Mouse (Mus musculus) heart, adult 18-20 months (tissue): ENCODE measurements around the gene Ankrd44. TPM values are rescaled to one million over a fixed set of nuclear protein-coding genes. Genes with fewer than 3 reads are reported as not detected.
A peak's percentile ranks its signal among the peaks of the same experiment; 100 is the strongest.
"Not testable (repeated sequence)": the region's sequence is repeated elsewhere in the genome, so short reads cannot be mapped to it uniquely, and the experiment has no call there.

Source experiments
- DNase-seq, 2 experiments: peaks; one replicate each; pipeline ENCODE4 v3.0.0; 2021 to 2022; ENCODE audit warnings: mixed read lengths in 1 of 2
- long read RNA-seq, 2 experiments: library from polyadenylated mRNA; stranded (forward); transcript quantifications; one replicate each; pipeline ENCODE4 v2.0.0; 2021
- total RNA-seq, 2 experiments: library from RNA; stranded (reverse); gene quantifications; 2 replicates each; pipeline ENCODE4 v1.2.3; 2021

The Ankrd44 gene
- total RNA-seq: 10 to 100 TPM in 1 of 2 experiments, 1 to 10 TPM in 1; 7.5 to 15.7 TPM
- long read RNA-seq, experiment 1, full-length matches to known transcripts: 1 of 4 reads
- long read RNA-seq, experiment 1, partial matches to known transcripts: 1 of 4 reads
- long read RNA-seq, experiment 1, other reads (novel, unspliced or antisense): 2 of 4 reads
- long read RNA-seq, experiment 2, partial matches to known transcripts: 0 of 2 reads
- long read RNA-seq, experiment 2, other reads (novel, unspliced or antisense): 1 of 2 reads

DNA sequence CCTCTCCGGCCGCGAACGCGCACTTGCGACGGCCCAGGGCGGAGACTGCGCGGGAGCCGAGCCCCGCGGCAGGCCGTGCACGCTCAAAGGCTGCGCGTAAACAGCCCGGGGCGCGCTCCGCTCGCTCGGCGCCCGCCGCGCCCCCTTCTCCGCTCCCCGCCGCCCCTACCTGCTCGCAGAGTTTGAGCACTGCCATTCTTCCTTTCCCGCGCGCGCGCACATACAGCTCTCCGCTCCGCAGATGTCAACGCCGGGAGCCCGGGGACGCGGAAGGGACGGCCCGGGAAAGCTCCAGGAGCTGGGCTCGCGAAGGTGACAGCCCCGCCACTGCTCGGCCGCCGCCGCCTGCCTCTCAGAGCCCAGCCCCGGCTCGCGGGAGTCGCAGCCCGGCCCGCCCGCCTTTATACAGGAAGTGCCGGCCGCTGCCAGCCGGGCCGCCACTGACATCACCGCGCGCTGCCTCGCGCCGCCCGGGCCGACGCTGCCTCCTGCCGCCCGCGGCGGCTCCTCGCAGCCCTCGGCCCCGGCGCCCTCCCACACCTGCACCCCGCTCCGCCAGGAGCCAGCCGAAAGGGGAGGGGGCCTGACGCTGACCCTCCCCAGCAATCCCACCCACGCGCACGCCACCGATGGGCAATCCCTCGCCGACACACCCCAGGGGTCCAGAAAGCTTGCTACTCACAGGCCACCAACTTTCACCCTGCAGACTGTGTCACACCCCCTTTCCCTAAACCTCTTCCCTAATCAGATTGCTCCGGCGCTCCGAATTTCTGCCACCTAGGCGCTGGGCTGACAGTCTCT lies at the start of gene Ankrd44:
Gene Ankrd44, minus strand, starts transcription at position 417 of the 801 bp plus-strand sequence.
- DNase-seq: peak; percentile 86 to 90

GRCm38 (mm10) chr1:54971687-54972404 lies 45.7 kb upstream of the Ankrd44 start:
- no peak for DNase-seq

GRCm38 (mm10) chr1:54966858-54967257 lies 40.7 kb upstream of the Ankrd44 start:
- no peak for DNase-seq

- no peak for DNase-seq
These were observed 39.2 kb upstream of the Ankrd44 start for GRCm38 (mm10) chr1:54965159-54965995.

DNA sequence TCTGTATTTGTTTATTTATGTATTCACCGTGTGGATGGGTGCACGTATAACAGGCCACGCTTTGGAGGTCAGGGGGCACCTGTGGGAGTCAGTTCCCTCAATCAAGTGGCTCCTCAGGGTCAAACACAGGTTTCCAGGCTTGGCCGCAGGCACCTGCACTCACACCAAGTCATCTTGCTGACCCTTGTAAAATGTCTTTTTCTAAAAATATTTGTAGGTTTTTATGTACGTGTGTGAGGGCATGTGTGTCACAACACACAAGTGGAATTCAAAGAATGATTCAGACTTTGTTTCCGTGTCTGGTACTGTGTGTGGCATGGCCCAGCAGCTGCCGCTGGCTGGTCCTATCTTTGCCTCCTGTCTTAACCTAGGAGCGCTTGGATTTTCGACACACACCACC lies 35.5 kb upstream of the Ankrd44 start:
- no peak for DNase-seq

DNA sequence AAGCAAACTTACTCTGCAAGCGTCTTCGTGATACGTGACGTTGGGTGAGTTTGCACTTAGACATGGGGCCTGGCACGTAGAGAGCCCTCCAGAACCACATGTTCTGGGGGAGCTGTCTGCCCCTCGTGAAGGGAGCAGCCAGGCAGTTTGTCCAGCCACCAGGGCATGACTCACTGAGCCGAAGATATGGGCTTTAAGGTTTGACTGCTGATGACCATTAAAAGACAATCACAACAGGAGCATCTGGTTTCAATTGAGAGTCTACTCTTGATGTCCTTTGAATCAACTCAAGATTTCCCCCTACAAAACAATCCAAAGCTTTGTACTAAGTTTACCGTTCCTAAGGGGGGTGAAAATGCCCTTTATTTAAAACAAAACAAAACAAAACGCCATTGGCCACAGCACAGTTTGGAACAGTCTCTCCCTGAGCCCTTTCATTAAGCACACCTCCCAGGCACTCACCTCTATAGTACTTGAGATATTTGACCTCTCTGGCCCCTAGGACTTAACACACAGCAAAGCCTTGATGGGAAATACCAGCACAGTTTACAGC lies 34.5 kb upstream of the Ankrd44 start:
- no peak for DNase-seq

GRCm38 (mm10) chr1:54958525-54958924 lies 32.3 kb upstream of the Ankrd44 start:
- DNase-seq: no peak

GRCm38 (mm10) chr1:54956995-54957394 lies 30.8 kb upstream of the Ankrd44 start:
- not testable (repeated sequence) for DNase-seq

DNA sequence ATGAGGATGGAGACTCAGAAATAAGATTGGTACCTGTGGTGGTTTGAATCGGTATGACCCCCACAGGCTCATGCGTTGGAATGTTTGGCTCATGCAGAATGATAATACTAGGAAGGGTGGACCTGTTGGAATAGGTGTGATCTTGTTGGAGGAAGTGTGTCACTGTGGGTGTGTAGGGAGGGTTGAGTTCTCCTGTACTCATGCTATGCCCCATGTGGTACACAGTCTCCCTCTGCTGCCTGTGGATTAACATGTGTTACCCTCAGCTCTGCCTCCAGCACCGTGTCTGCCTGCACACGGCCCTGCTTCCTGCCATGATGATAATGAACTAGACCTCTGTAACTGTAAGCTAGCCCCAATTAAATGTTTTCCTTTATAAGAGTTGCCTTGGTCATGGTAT lies 28.7 kb upstream of the Ankrd44 start:
- DNase-seq: no peak

DNA sequence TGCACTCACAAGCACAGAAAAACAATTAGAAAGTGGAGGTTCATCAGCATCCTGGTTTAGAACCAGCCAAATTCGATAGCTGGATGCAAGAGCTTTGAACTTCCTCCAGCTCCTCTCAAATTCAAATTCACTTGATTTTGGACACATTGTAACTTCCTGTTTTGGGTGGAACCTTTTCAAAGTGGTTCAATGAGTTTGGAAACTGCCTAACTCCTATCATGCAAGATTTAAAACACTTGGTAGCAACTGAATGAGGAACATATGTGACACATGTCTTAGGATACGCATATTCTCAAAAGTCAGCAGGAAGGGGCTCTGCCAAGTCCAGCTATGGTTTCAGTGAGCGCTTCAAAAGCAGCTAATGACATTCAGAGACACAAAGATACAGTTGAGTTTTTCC lies 18.5 kb upstream of the Ankrd44 start:
- no peak for DNase-seq

- no peak for DNase-seq
These were observed 9.3 kb upstream of the Ankrd44 start for GRCm38 (mm10) chr1:54935466-54935865.

DNA sequence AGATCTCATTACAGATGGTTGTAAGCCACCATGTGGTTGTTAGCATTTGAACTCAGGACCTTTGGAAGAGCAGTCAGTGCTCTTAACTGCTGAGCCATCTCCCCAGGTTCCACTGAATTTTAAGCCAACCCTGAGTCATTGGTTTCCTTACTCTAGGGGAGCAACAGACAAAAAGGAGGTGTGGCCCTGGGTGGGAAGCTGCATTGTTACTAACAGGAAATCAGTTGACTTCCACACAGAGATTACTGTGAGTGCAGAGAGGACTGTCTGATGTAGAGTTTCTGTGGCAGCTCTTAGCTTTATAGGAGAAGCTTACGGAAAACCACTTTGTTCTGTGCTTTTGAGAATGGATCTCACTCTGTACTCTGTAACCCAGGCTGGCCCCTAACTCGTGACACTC lies 8.7 kb upstream of the Ankrd44 start:
- DNase-seq: no peak

- no peak for DNase-seq
These were observed 7.5 kb upstream of the Ankrd44 start for GRCm38 (mm10) chr1:54933646-54934045.

- no peak for DNase-seq
These were observed 6.4 kb upstream of the Ankrd44 start for GRCm38 (mm10) chr1:54932456-54933115.

- DNase-seq: no peak
These were observed 5.0 kb upstream of the Ankrd44 start for GRCm38 (mm10) chr1:54931231-54931630.

DNA sequence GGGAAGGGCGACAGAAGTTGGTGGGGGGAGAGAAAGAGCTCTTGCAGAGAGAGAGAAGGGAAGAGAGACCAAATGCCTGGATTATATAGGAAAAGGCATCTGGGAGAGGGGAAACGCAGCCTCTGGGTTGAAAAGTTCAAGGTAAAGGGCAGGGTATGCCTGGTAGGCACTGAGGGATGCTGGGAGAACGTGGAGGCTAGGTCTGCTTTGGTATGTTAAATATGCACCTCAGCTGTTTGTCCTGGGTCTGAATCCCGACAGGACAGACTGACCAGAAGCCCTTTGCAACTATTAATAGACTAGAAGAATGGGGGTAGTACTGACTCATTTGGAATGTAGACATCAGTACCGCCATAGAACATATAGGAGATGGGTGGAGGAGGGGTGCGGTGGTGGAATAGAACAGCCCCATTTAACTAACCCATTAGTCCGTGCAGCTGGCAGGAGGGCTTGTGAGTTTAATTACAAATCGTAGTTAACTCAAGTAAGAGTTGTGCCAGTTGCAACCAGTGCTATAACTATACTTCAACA lies 4.5 kb upstream of the Ankrd44 start:
- DNase-seq: no peak

- peak; percentile 51 to 68 for DNase-seq
These were observed 694 bp downstream of the Ankrd44 start for GRCm38 (mm10) chr1:54925451-54925934.

- DNase-seq: no peak
These were observed 1.4 kb downstream of the Ankrd44 start for GRCm38 (mm10) chr1:54924760-54925159.

- no peak for DNase-seq
These were observed 1.9 kb downstream of the Ankrd44 start for GRCm38 (mm10) chr1:54924309-54924685.
